Mouse (Mus musculus): ENCODE measurements around the gene Kdm1b. TPM values are rescaled to one million over a fixed set of nuclear protein-coding genes. Genes with fewer than 3 reads are reported as not detected.
A peak's percentile ranks its signal among the peaks of the same experiment; 100 is the strongest.

Gene Kdm1b
- 10 to 100 TPM; 15.3 to 17.0 TPM for polyA plus RNA-seq (2017; shearing (Covaris generic))

GRCm38 (mm10) chr13:47043030-47043680 lies at the start of gene Kdm1b:
Gene Kdm1b (plus strand): TSS chr13:47043499.
- ATAC-seq: peak; percentile 87

GRCm38 (mm10) chr13:46997355-46997754 lies 45.9 kb upstream of the Kdm1b start:
- no peak for ATAC-seq

- ATAC-seq: no peak
These were observed 43.8 kb upstream of the Kdm1b start for GRCm38 (mm10) chr13:46999498-46999897.

GRCm38 (mm10) chr13:47001590-47001989 lies 41.7 kb upstream of the Kdm1b start:
- no peak for ATAC-seq

GRCm38 (mm10) chr13:47013740-47014139 lies 29.6 kb upstream of the Kdm1b start:
- ATAC-seq: no peak

- peak; percentile 94 for ATAC-seq
These were observed 28.7 kb upstream of the Kdm1b start, which contains the start of gene Nhlrc1 for GRCm38 (mm10) chr13:47014334-47015194. Gene Nhlrc1 (minus strand): TSS chr13:47014850.

GRCm38 (mm10) chr13:47015195-47015501 lies 28.2 kb upstream of the Kdm1b start:
- ATAC-seq: no peak

- ATAC-seq: no peak
These were observed 26.0 kb upstream of the Kdm1b start for GRCm38 (mm10) chr13:47017259-47017658.

GRCm38 (mm10) chr13:47019774-47020173 lies 23.5 kb upstream of the Kdm1b start:
- no peak for ATAC-seq

GRCm38 (mm10) chr13:47020798-47021197 lies 22.5 kb upstream of the Kdm1b start:
- no peak for ATAC-seq

GRCm38 (mm10) chr13:47030376-47031107 lies 12.8 kb upstream of the Kdm1b start:
- peak; percentile 43 for ATAC-seq

GRCm38 (mm10) chr13:47033602-47034001 lies 9.7 kb upstream of the Kdm1b start:
- no peak for ATAC-seq

- no peak for ATAC-seq
These were observed 5.4 kb upstream of the Kdm1b start for GRCm38 (mm10) chr13:47037946-47038345.

GRCm38 (mm10) chr13:47040061-47040460 lies 3.2 kb upstream of the Kdm1b start:
- ATAC-seq: no peak

GRCm38 (mm10) chr13:47042024-47042633 lies 1.2 kb upstream of the Kdm1b start:
- no peak for ATAC-seq

GRCm38 (mm10) chr13:47043833-47044616 lies 726 bp downstream of the Kdm1b start:
- ATAC-seq: peak; percentile 6

- no peak for ATAC-seq
These were observed 1.3 kb downstream of the Kdm1b start, which contains the start of gene Tpmt for GRCm38 (mm10) chr13:47044617-47044947. Gene Tpmt (minus strand): TSS chr13:47044737.

GRCm38 (mm10) chr13:47047996-47048395 lies 4.7 kb downstream of the Kdm1b start:
- no peak for ATAC-seq

GRCm38 (mm10) chr13:47050009-47050408 lies 6.7 kb downstream of the Kdm1b start:
- no peak for ATAC-seq

- no peak for ATAC-seq
These were observed 10.7 kb downstream of the Kdm1b start for GRCm38 (mm10) chr13:47053971-47054370.

GRCm38 (mm10) chr13:47056126-47056525 lies 12.8 kb downstream of the Kdm1b start:
- ATAC-seq: no peak

- no peak for ATAC-seq
These were observed 13.5 kb downstream of the Kdm1b start for GRCm38 (mm10) chr13:47056781-47057180.
